Mouse (Mus musculus) liver, embryonic 14.5 days (tissue): ENCODE results near the gene Drd1. TPM values are rescaled to one million over a fixed set of nuclear protein-coding genes. Genes with fewer than 3 reads are reported as not detected.

Experiments used
- ATAC-seq: fragments of 200-750 bp; cut with Nextera tagmentation; 2 replicates; pipeline ENCODE4 v1.8.0; 2017; ENCODE audit warnings: moderate number of reproducible peaks, mild to moderate bottlenecking, moderate library complexity; ENCODE audit not compliant: insufficient read depth
- DNase-seq, 3 experiments: peaks; one replicate each; pipeline ENCODE4 v3.0.0-alpha.2; 2012 to 2013; ENCODE audit warnings: low read depth in 3 of 3, low spot score in 3 of 3
- H3K27ac ChIP-seq: fragments of 300-500 bp; sonication (generic); 2 replicates; pipeline ENCODE4 v1.5.1; 2014; ENCODE audit warnings: moderate library complexity, mild to moderate bottlenecking, control low read depth, inconsistent platforms
- H3K27me3 ChIP-seq: fragments of 300-500 bp; sonication (generic); 2 replicates; pipeline ENCODE4 v1.6.1; 2014; ENCODE audit warnings: mild to moderate bottlenecking, low read length, moderate library complexity; ENCODE audit not compliant: control insufficient read depth, insufficient read depth
- H3K36me3 ChIP-seq: fragments of 300-500 bp; sonication (generic); replicated peaks from 2 replicates; pipeline ENCODE4 v1.6.1; 2014; ENCODE audit warnings: low read depth; ENCODE audit not compliant: control insufficient read depth, insufficient read depth
- H3K4me1 ChIP-seq, 2 experiments: fragments of 200-500 bp in 1 of 2; fragments of 300-500 bp in 1 of 2; sonication (generic) in 1 of 2; replicated peaks; 2 replicates each; pipeline ENCODE4 v1.6.1; 2012 to 2014; ENCODE audit warnings: antibody characterized with exemption in 1 of 2, inconsistent platforms in 1 of 2, low read length in 1 of 2; ENCODE audit not compliant: control insufficient read depth in 2 of 2, insufficient read depth in 2 of 2
- H3K4me2 ChIP-seq: fragments of 300-500 bp; sonication (generic); 2 replicates; pipeline ENCODE4 v1.6.1; 2014; ENCODE audit warnings: low read depth, mild to moderate bottlenecking, control low read depth, moderate library complexity
- H3K4me3 ChIP-seq, 2 experiments: fragments of 200-500 bp in 1 of 2; fragments of 300-500 bp in 1 of 2; sonication (generic) in 1 of 2; 2 replicates each; pipeline ENCODE4 v1.5.1; 2012 to 2014; ENCODE audit warnings: low read depth in 2 of 2, low read length in 2 of 2, mild to moderate bottlenecking in 2 of 2, control low read depth in 1 of 2, inconsistent platforms in 1 of 2, moderate library complexity in 1 of 2; ENCODE audit not compliant: insufficient read depth in 1 of 2
- H3K9ac ChIP-seq: fragments of 300-500 bp; sonication (generic); replicated peaks from 2 replicates; pipeline ENCODE4 v1.6.1; 2014; ENCODE audit warnings: mild to moderate bottlenecking, control low read depth, moderate library complexity
- H3K9me3 ChIP-seq: fragments of 300-500 bp; sonication (generic); 2 replicates; pipeline ENCODE4 v1.6.1; 2016; ENCODE audit warnings: low read length, mixed read lengths; ENCODE audit not compliant: control insufficient read depth
- CTCF ChIP-seq: IDR thresholded peaks from 2 replicates; pipeline ENCODE4 v1.5.1; 2016; ENCODE audit warnings: antibody characterized with exemption, low read depth, control low read depth
- EP300 ChIP-seq: IDR thresholded peaks from 2 replicates; pipeline ENCODE4 v1.6.1; 2016; ENCODE audit warnings: antibody characterized with exemption, low read depth
- WGBS: fragments of 180-500 bp; shearing (Covaris S2); extraction: QIAGEN DNeasy Blood & Tissue Kit; methylation state at CpG from one replicate; pipeline ENCODE4 v1.1.7; 2014; ENCODE audit not compliant: insufficient replicate concordance; 5-methylcytosine and 5-hydroxymethylcytosine counted together
- polyA plus RNA-seq, 2 experiments: library from polyadenylated mRNA; depleted of rRNA in 1 of 2; stranded (reverse) in 1 of 2; unstranded in 1 of 2; fragments of >200 nt; fragmentation: Nextera tagmentation in 1 of 2; extraction: Ambion mirVana in 1 of 2; gene quantifications; 2 replicates each; pipeline versions ENCODE4 v1.2.1 to v1.2.3; 2012 to 2014

The Drd1 gene
- polyA plus RNA-seq, 2 experiments = not detected

GRCm38 (mm10) chr13:54054962-54055361 is 543 bp downstream of the Drd1 start:
- no peaks in the 10 kb centered on the region for H3K36me3 ChIP-seq
- under 1% methylated on average over 20 of the region's 20 CpGs for WGBS
- TF ChIP-seq CTCF (no peak), EP300 (no peak)
- H3K9ac ChIP-seq = no peak overlapping the region
- no peaks in the 10 kb centered on the region for H3K9me3 ChIP-seq
- no peak overlapping the region for H3K4me3 ChIP-seq
- ATAC-seq (no peak), DNase-seq (no peak)
- no peaks in the 10 kb centered on the region for H3K4me1 ChIP-seq
- H3K27ac ChIP-seq = no peak overlapping the region
- H3K27me3 ChIP-seq = peaks cover 7% of the 10 kb centered on the region
- no peak overlapping the region; the same call in 1 of the 2 replicates for H3K4me2 ChIP-seq

- DNase-seq (no peak), ATAC-seq (no peak)
- H3K4me3 ChIP-seq = no peak overlapping the region
- no peak for TF ChIP-seq CTCF
- no peak for TF ChIP-seq EP300
- no peak overlapping the region for H3K4me2 ChIP-seq
- H3K9ac ChIP-seq = no peak overlapping the region
- H3K36me3 ChIP-seq = no peaks in the 10 kb centered on the region
- H3K27me3 ChIP-seq = peaks cover 7% of the 10 kb centered on the region
- H3K9me3 ChIP-seq = no peaks in the 10 kb centered on the region
- no peaks in the 10 kb centered on the region for H3K4me1 ChIP-seq
- 57% methylated on average over 7 of the region's 7 CpGs for WGBS
- H3K27ac ChIP-seq = no peak overlapping the region
Measured at GRCm38 (mm10) chr13:54051641-54052040, 3.9 kb downstream of the Drd1 start.

GRCm38 (mm10) chr13:54048679-54049352 is 6.7 kb downstream of the Drd1 start:
- no peaks in the 10 kb centered on the region for H3K9me3 ChIP-seq
- H3K27me3 ChIP-seq = no peaks in the 10 kb centered on the region
- TF ChIP-seq EP300 (no peak), CTCF (no peak)
- no peaks in the 10 kb centered on the region for H3K4me1 ChIP-seq
- no peak overlapping the region for H3K27ac ChIP-seq
- DNase-seq (no peak), ATAC-seq (no peak)
- H3K9ac ChIP-seq = no peak overlapping the region
- WGBS = 61% methylated on average over 7 of the region's 7 CpGs
- H3K36me3 ChIP-seq = no peaks in the 10 kb centered on the region
- H3K4me3 ChIP-seq = no peak overlapping the region
- no peak overlapping the region for H3K4me2 ChIP-seq

- Histone ChIP-seq H3K4me2 (no peak overlapping the region), H3K9ac (no peak overlapping the region), H3K27me3 (no peaks in the 10 kb centered on the region; the same call in 1 of the 2 replicates), H3K27ac (no peak overlapping the region), H3K9me3 (no peaks in the 10 kb centered on the region), H3K4me3 (no peak overlapping the region), H3K36me3 (no peaks in the 10 kb centered on the region), H3K4me1 (no peaks in the 10 kb centered on the region)
- WGBS = 60% methylated on average over 2 of the region's 2 CpGs
- TF ChIP-seq CTCF = no peak
- TF ChIP-seq EP300 = no peak
- DNase-seq (no peak), ATAC-seq (no peak)
Measured at GRCm38 (mm10) chr13:54040256-54040655, 15.2 kb downstream of the Drd1 start.

GRCm38 (mm10) chr13:54037936-54038335 is 17.6 kb downstream of the Drd1 start:
- DNase-seq = no peak
- Histone ChIP-seq H3K36me3 (no peaks in the 10 kb centered on the region), H3K27ac (no peak overlapping the region), H3K4me1 (no peaks in the 10 kb centered on the region), H3K9me3 (no peaks in the 10 kb centered on the region), H3K27me3 (no peaks in the 10 kb centered on the region; the same call in 1 of the 2 replicates), H3K9ac (no peak overlapping the region), H3K4me3 (no peak overlapping the region), H3K4me2 (no peak overlapping the region)
- no peak for ATAC-seq
- TF ChIP-seq CTCF (no peak), EP300 (no peak)
- 66% methylated on average over 4 of the region's 4 CpGs for WGBS
